Mouse (Mus musculus) embryonic fibroblast, embryonic 13.5 days (primary cell): ENCODE results near the gene Rxrg. TPM values are rescaled to one million over a fixed set of nuclear protein-coding genes. Genes with fewer than 3 reads are reported as not detected.

Experiments used
- H3K27ac ChIP-seq: 2 replicates; pipeline ENCODE4 v1.5.1; 2012; ENCODE audit warnings: low read length, control low read depth, inconsistent platforms; ENCODE audit not compliant: insufficient read depth
- H3K4me1 ChIP-seq: 2 replicates; pipeline ENCODE4 v1.6.1; 2011; ENCODE audit warnings: low read length; ENCODE audit not compliant: control insufficient read depth, insufficient read depth
- H3K4me3 ChIP-seq: 2 replicates; pipeline ENCODE4 v1.5.1; 2011; ENCODE audit warnings: mild to moderate bottlenecking, control low read depth, low read length; ENCODE audit not compliant: insufficient read depth
- CTCF ChIP-seq: IDR thresholded peaks from 2 replicates; pipeline ENCODE4 v1.5.1; 2011; ENCODE audit warnings: mild to moderate bottlenecking, control low read depth, low read length, moderate library complexity, borderline replicate concordance; ENCODE audit not compliant: insufficient read depth
- POLR2A ChIP-seq: IDR thresholded peaks from 2 replicates; pipeline ENCODE4 v1.6.1; 2011; ENCODE audit warnings: low read depth, mild to moderate bottlenecking, control low read depth, low read length, moderate library complexity
- polyA plus RNA-seq: library from polyadenylated mRNA; stranded (reverse); fragments of >200 nt; gene quantifications from 2 replicates; pipeline ENCODE4 v1.2.4, GENCODE M21; 2011; ENCODE audit warnings: low read depth; ENCODE audit not compliant: missing spikeins, insufficient read length

Gene Rxrg
- polyA plus RNA-seq, 1 experiment = not detected

DNA sequence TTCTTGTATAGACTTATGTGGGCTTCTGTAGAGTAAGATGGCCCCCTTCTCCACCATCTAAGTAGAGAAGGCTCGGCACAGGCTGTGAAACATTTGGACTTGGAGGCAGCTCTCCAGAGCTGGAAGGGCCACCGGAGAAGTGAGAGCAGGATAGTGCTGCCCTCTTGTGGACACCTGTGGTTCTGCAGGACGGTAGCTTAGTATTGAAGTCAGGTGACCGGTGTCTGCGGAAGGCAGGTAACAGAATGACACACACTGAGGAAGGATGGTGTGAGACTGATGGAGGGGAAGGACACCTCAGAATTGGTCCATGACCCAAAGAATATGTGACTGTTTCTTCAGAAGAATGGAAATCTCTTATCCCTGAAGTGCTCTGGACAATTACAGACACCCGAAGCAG lies 71.6 kb downstream of the Rxrg start:
- H3K4me3 ChIP-seq = no peak overlapping the region
- peak; percentile 70 for TF ChIP-seq CTCF
- TF ChIP-seq POLR2A = no peak

DNA sequence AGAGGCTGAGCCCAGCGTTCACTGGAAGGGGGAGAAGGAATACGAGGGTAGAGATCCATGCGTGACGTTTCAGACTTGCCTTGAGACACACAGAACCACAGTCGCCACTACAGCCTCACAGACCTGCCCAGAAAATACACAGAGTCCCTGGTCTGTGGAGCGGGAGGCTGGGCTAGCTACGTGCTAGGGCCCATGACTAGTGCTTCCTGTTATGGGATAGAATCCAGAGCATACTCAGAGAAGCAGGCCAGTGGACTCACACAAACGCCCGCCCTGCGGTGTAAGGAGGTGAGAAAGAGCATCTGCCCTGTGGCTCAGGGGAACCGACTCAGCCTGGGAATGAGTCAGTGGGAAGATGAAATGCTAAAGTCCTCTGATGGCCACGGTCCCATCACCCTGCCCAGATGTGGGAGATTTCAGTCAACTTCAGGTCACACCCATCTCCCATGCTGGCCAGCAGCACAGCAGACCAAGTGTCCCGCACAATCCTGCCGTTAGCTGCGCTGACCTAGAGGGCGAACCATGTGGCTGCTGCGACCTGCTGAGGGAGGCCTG lies 74.3 kb downstream of the Rxrg start:
- no peak for TF ChIP-seq POLR2A
- H3K27ac ChIP-seq = no peak overlapping the region
- no peak overlapping the region for H3K4me3 ChIP-seq
- H3K4me1 ChIP-seq = no peaks in the 10 kb centered on the region

More for the DNA sequence above, 71.6 kb downstream of the Rxrg start:
- Histone ChIP-seq H3K27ac (no peak overlapping the region), H3K4me1 (no peaks in the 10 kb centered on the region)

DNA sequence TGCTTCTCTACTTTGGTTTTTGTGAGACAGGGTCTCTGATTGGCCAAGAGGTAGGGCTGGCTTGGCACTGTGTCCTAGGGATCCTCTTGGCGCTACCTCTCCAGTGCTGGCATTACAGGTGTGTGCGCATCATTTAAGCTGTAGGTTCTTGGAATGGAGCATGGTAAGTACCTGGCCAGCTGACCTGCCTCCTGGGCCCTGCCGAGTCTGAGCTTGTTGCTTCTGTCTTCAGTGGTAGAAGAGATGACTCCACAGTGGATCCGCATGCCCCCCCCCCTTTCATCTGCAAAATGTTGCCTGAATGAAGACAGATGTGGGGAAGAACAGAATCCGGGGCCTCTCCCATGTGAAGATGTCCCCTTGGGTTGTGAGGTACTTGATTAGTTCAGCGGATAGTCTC lies 80.9 kb downstream of the Rxrg start:
- no peak for TF ChIP-seq POLR2A
- no peak for TF ChIP-seq CTCF
- Histone ChIP-seq H3K27ac (no peak overlapping the region), H3K4me3 (no peak overlapping the region), H3K4me1 (no peaks in the 10 kb centered on the region)

DNA sequence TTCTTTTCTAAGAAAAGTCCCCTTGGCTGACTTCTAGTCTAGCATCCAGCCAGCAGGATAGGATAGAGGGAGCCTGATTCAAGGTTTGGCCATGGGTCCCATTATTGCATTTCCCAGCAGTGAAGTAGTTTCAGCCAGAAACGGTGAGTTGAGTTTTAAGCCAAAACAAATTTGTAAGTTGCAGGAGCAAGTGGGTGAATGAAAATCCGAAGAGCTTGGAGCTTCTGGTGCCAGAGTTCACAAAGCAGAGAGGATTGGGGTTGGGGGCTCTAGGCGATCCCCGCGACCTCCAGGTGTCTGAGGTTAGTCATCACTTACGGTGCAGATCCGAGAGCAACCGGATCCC lies 89.8 kb downstream of the Rxrg start:
- TF ChIP-seq POLR2A (no peak), CTCF (no peak)
- Histone ChIP-seq H3K27ac (no peak overlapping the region), H3K4me3 (no peak overlapping the region), H3K4me1 (no peaks in the 10 kb centered on the region)

DNA sequence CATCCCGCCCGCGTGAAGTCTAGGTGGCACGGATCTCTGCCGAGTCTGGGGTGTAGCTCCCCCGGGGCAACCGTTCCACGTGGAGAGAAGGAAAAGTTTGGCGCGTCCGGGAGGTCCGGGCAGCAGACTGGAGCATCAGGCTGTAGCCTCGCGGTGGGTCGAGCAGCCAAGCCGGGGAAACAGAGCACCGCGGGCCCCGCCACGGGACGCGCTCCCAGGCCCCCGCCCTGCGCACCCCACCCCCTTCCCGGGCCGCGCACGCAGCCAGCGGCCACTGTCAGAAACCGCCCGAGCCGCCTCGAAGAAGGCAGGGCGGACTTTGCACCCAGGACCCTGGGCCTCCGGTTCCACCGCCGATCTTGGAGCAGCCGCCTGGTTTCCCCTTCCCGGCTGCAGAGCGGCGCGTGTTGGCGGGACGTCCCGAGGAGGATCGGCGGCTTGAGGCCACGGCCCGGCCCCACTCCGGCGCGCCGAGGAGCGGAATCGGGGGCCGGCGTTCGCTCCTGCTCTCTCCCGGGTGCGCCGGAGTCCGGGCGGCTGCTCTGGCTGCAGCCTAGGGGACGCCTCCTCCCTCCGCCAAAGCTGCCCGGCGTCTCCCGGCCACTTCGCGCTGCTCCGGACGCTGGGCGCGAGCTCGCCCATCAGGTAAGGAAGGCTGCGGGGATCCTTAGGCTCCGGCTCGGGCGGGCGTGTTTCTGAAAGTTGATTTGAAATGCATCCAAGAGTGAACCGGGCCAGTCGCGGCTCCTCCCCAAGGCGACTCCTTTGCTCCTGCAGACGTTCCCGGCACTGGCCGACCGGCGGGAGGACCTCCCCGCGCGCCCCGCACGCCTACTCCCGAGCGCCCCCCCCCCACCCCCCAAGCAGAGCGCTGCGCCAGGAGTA lies 90.4 kb downstream of the Rxrg start:
- TF ChIP-seq POLR2A = no peak
- TF ChIP-seq CTCF = no peak
- Histone ChIP-seq H3K4me1 (no peaks in the 10 kb centered on the region), H3K27ac (no peak overlapping the region), H3K4me3 (peak overlapping the region; percentile 37)

DNA sequence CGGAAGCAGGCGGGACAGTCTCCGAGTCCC lies 90.9 kb downstream of the Rxrg start, which contains the start of gene Lmx1a:
Gene Lmx1a, plus strand, starts transcription at position 6 of the 30 bp plus-strand sequence.
- Histone ChIP-seq H3K4me3 (peak within 1 kb of the TSS; percentile 37), H3K27ac (no peak within 1 kb of the TSS), H3K4me1 (no peaks in the 10 kb centered on the region)
- TF ChIP-seq CTCF = no peak

Other genes starting within 250 kb of the Rxrg start
- gene Aldh9a1, start 248.4 kb upstream of the Rxrg start, polyA plus RNA-seq = 18.2 and 22.9 TPM in 2 replicates
- gene Mgst3, start 204.5 kb upstream of the Rxrg start, polyA plus RNA-seq = 20.4 TPM in 2 replicates
- gene Lrrc52, start 131.6 kb upstream of the Rxrg start, polyA plus RNA-seq = not detected in 2 replicates
- gene Lmx1a, start 90.9 kb downstream of the Rxrg start, polyA plus RNA-seq = not detected in 2 replicates